Mouse (Mus musculus): ENCODE measurements around the gene Dek. TPM values are rescaled to one million over a fixed set of nuclear protein-coding genes. Genes with fewer than 3 reads are reported as not detected.

The Dek gene
- polyA plus RNA-seq, 1 experiment from 2014 or later = 118 TPM

DNA sequence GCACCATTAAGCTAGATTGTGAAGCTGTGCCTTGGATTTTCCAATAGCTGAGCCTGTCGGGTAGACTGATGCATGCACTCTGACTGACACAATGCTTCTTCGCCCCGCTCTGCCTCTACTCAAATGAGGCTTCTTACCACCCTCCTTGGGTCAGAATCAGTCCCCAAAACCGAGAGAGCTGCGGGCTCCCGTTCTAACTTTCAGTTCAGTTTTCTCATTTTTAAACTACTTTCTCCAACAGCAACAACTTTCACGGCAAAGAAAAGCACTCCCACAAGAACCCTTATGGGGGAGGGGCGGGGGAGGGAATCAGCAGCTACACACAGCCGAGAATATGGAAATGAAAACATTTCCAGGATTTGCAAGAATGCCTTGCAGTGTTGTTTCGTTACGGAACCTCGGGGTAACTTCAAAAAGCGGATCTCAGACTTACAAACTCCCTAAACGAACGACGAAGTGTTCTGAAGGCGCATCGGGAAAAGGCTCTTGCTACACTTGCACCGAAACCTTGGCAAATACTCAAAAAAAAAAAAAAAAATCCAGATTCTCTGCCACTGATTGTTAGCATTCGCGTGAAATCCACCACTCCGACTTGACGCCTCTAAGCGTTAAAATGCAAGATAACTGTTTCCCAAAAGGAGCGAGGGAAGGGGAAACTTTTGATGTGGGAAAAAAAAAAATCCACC is 1.0 kb downstream of the Dek start:
- peak overlapping the region; percentile 67 for H3K4me3 ChIP-seq
- H3K27ac ChIP-seq (replicated peaks) = peak overlapping the region; percentile 99
- H3K4me2 ChIP-seq = peak overlapping the region; percentile 83
- no peaks in the 10 kb centered on the region for H3K9me3 ChIP-seq
- peaks cover 13% of the 10 kb centered on the region for H3K36me3 ChIP-seq
- H3K9ac ChIP-seq = peak overlapping the region; percentile 93
- under 1% methylated on average over 25 of the region's 25 CpGs for WGBS
- no peak for ATAC-seq (ENCODE audit: low read depth)
- H3K27me3 ChIP-seq = no peaks in the 10 kb centered on the region
- H3K4me1 ChIP-seq (replicated peaks) = peaks cover 31% of the 10 kb centered on the region

GRCm38 (mm10) chr13:47104146-47104545 is 1.9 kb downstream of the Dek start:
- H3K4me3 ChIP-seq = peak overlapping the region; percentile 67
- peaks cover 18% of the 10 kb centered on the region for H3K36me3 ChIP-seq
- no peaks in the 10 kb centered on the region for H3K27me3 ChIP-seq
- no peaks in the 10 kb centered on the region for H3K9me3 ChIP-seq
- no peak overlapping the region for H3K27ac ChIP-seq (replicated peaks)
- peak overlapping the region; percentile 52 for H3K9ac ChIP-seq
- H3K4me2 ChIP-seq = peak overlapping the region; percentile 83
- 13% methylated on average over 2 of the region's 2 CpGs for WGBS
- H3K4me1 ChIP-seq (replicated peaks) = peaks cover 31% of the 10 kb centered on the region
- ATAC-seq (ENCODE audit: low read depth) = no peak

- Histone ChIP-seq H3K9ac (no peak overlapping the region), H3K27me3 (no peaks in the 10 kb centered on the region), H3K36me3 (peaks cover 43% of the 10 kb centered on the region), H3K4me3 (no peak overlapping the region), H3K4me2 (no peak overlapping the region), H3K9me3 (no peaks in the 10 kb centered on the region), H3K27ac (replicated peaks) (no peak overlapping the region), H3K4me1 (replicated peaks) (peaks cover 23% of the 10 kb centered on the region)
- WGBS = 87% methylated on average over 2 of the region's 2 CpGs
- no peak for ATAC-seq (ENCODE audit: low read depth)
These were observed 5.4 kb downstream of the Dek start for GRCm38 (mm10) chr13:47100587-47100986.

DNA sequence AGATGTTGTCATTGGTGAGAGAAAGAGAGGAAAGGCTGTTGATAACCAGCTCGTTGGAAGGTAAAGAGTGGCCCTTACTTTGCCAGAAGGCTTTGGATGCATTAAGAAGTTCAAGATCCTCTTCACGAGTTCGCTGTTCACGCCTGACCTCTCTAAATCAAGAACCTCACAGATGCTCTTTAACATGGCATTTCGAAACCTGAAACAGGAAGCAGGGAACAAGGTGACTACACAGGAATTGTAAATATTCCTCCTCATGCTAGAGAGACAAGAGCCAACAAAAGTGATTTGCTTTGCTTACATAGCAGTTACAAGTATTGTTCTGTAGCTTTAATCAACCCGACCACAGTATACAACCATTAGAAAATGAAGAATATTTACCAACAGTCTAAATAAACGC is 6.7 kb downstream of the Dek start:
- 81% methylated on average over 7 of the region's 7 CpGs for WGBS

GRCm38 (mm10) chr13:47096591-47096990 is 9.4 kb downstream of the Dek start:
- ATAC-seq (ENCODE audit: low read depth) = no peak
- H3K4me1 ChIP-seq (replicated peaks) = no peaks in the 10 kb centered on the region
- H3K9me3 ChIP-seq = no peaks in the 10 kb centered on the region
- 83% methylated on average over 2 of the region's 2 CpGs for WGBS
- H3K9ac ChIP-seq = no peak overlapping the region
- peaks cover 66% of the 10 kb centered on the region for H3K36me3 ChIP-seq
- H3K4me3 ChIP-seq = no peak overlapping the region
- H3K4me2 ChIP-seq = no peak overlapping the region
- no peaks in the 10 kb centered on the region for H3K27me3 ChIP-seq
- H3K27ac ChIP-seq (replicated peaks) = no peak overlapping the region

More for the DNA sequence above, 6.7 kb downstream of the Dek start:
- H3K27ac ChIP-seq (replicated peaks) = no peak overlapping the region
- H3K9me3 ChIP-seq = no peaks in the 10 kb centered on the region
- H3K4me3 ChIP-seq = no peak overlapping the region
- no peak for ATAC-seq (ENCODE audit: low read depth)
- no peak overlapping the region for H3K9ac ChIP-seq
- H3K4me1 ChIP-seq (replicated peaks) = peaks cover 15% of the 10 kb centered on the region
- H3K27me3 ChIP-seq = no peaks in the 10 kb centered on the region
- no peak overlapping the region for H3K4me2 ChIP-seq
- peaks cover 55% of the 10 kb centered on the region for H3K36me3 ChIP-seq

DNA sequence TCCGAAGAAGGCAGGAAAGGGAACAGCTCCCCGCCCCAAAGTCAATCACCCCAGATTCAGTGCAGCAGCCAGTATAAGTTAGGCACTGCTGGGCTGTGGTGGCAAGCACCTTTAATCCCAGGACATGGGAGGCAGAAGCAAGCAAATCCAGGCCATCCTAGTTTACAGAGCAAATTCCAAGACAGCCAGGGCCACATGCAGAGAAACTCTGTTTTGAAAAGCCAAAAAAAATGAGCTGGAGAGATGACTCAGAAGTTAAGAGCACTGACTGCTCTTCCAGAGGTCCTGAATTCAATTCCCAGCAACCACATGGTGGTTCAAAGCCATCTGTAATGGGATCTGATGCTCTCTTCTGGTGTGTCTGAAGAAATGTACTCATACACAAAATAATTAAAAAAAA is 12.2 kb downstream of the Dek start:
- Histone ChIP-seq H3K4me3 (no peak overlapping the region), H3K4me2 (no peak overlapping the region), H3K9me3 (no peaks in the 10 kb centered on the region), H3K36me3 (peaks cover 59% of the 10 kb centered on the region), H3K4me1 (replicated peaks) (no peaks in the 10 kb centered on the region), H3K9ac (no peak overlapping the region), H3K27ac (replicated peaks) (no peak overlapping the region), H3K27me3 (no peaks in the 10 kb centered on the region)
- ATAC-seq (ENCODE audit: low read depth) = no peak
- 90% methylated on average over 2 of the region's 2 CpGs for WGBS

DNA sequence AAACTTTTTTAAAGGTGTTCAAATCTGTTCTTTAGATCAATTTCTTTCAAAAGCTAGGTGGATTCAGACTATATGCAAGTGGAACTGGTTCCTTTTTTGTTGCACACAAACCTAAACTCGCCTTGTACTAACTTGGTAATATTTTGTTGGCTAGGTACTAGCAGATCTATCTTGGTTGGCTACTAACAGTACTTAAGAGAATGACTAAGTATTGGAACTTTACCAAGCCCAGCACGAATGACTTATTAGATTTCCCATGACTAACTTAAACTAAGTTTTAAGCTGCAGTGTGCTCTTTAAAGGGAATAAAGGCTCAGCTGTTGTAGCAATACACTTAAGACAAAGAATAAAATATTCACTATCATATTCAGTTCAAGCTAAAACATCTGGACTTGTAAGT is 16.7 kb downstream of the Dek start:
- no peak overlapping the region for H3K9ac ChIP-seq
- no peaks in the 10 kb centered on the region for H3K9me3 ChIP-seq
- ATAC-seq (ENCODE audit: low read depth) = no peak
- peaks cover 50% of the 10 kb centered on the region for H3K36me3 ChIP-seq
- H3K27me3 ChIP-seq = no peaks in the 10 kb centered on the region
- no peak overlapping the region for H3K27ac ChIP-seq (replicated peaks)
- no peak overlapping the region for H3K4me2 ChIP-seq
- H3K4me1 ChIP-seq (replicated peaks) = no peaks in the 10 kb centered on the region
- WGBS = 94% methylated on average over 2 of the region's 2 CpGs
- H3K4me3 ChIP-seq = no peak overlapping the region

- no peak overlapping the region for H3K4me3 ChIP-seq
- WGBS = 96% methylated on average over 1 of the region's 1 CpGs
- no peak overlapping the region for H3K27ac ChIP-seq (replicated peaks)
- H3K36me3 ChIP-seq = peaks cover 42% of the 10 kb centered on the region
- H3K4me1 ChIP-seq (replicated peaks) = no peaks in the 10 kb centered on the region
- no peaks in the 10 kb centered on the region for H3K27me3 ChIP-seq
- no peaks in the 10 kb centered on the region for H3K9me3 ChIP-seq
- ATAC-seq (ENCODE audit: low read depth) = no peak
- no peak overlapping the region for H3K9ac ChIP-seq
- H3K4me2 ChIP-seq = no peak overlapping the region
These were observed 17.6 kb downstream of the Dek start for GRCm38 (mm10) chr13:47088433-47088832.

GRCm38 (mm10) chr13:47080905-47081505 is 25.0 kb downstream of the Dek start:
- 95% methylated on average over 4 of the region's 4 CpGs for WGBS

DNA sequence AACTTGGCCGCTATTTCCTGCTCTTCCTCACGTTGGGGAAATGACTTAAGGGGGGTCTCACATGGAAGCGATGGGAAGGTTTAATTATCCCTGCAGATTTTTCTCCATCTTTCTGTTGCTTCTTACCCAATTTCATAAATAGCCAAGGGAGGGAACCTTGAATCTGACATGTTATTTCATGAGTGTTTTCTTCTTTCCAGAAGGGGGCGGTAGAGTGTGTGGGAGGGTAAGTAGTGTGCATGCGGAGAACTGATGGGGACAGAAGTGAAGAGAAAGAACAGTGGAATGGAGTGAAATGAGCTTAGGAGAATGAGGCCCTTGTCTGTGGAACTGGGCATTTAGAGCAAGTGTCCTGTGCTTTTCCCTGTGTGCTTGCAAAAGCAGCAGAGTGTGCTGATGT is 27.2 kb downstream of the Dek start:
- 70% methylated on average over 5 of the region's 5 CpGs for WGBS
- Histone ChIP-seq H3K36me3 (peaks cover 91% of the 10 kb centered on the region), H3K9ac (no peak overlapping the region)

More at GRCm38 (mm10) chr13:47080905-47081505, 25.0 kb downstream of the Dek start:
- Histone ChIP-seq H3K4me2 (no peak overlapping the region), H3K9ac (no peak overlapping the region), H3K36me3 (peaks cover 75% of the 10 kb centered on the region), H3K4me3 (no peak overlapping the region), H3K27me3 (no peaks in the 10 kb centered on the region), H3K4me1 (replicated peaks) (no peaks in the 10 kb centered on the region), H3K9me3 (no peaks in the 10 kb centered on the region), H3K27ac (replicated peaks) (no peak overlapping the region)
- ATAC-seq (ENCODE audit: low read depth) = no peak

DNA sequence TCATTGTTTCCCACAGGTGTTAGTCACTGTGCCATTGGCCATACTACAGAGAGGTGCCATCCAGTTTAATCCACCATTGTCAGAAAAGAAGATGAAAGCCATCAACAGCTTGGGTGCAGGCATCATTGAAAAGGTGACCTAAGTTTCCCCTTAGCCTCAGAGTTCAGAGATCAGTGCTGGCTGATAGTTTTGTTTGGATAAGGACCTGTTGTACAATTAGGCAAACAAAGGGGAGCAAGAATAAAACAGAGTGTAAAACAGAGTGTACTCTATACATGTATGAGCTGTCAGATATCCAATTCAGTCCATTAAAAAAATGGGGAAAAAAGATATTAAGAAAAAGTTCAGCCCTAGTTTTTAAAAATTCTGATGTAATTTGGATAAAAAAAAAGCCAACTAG is 28.6 kb downstream of the Dek start:
- no peak for ATAC-seq (ENCODE audit: low read depth)
- H3K9me3 ChIP-seq = no peaks in the 10 kb centered on the region
- no peaks in the 10 kb centered on the region for H3K4me1 ChIP-seq (replicated peaks)
- H3K9ac ChIP-seq = no peak overlapping the region
- no peaks in the 10 kb centered on the region for H3K27me3 ChIP-seq
- H3K27ac ChIP-seq (replicated peaks) = no peak overlapping the region
- H3K4me3 ChIP-seq = no peak overlapping the region
- H3K4me2 ChIP-seq = no peak overlapping the region
- H3K36me3 ChIP-seq = peaks cover 97% of the 10 kb centered on the region

More for the DNA sequence above, 27.2 kb downstream of the Dek start:
- no peak overlapping the region for H3K4me3 ChIP-seq
- ATAC-seq (ENCODE audit: low read depth) = no peak
- no peaks in the 10 kb centered on the region for H3K9me3 ChIP-seq
- H3K4me1 ChIP-seq (replicated peaks) = no peaks in the 10 kb centered on the region
- H3K27me3 ChIP-seq = no peaks in the 10 kb centered on the region
- H3K27ac ChIP-seq (replicated peaks) = no peak overlapping the region
- H3K4me2 ChIP-seq = no peak overlapping the region

GRCm38 (mm10) chr13:47076156-47076555 is 29.8 kb downstream of the Dek start:
- H3K4me1 ChIP-seq (replicated peaks) = no peaks in the 10 kb centered on the region
- peaks cover 96% of the 10 kb centered on the region for H3K36me3 ChIP-seq
- no peak overlapping the region for H3K27ac ChIP-seq (replicated peaks)
- no peak overlapping the region for H3K4me3 ChIP-seq
- H3K9ac ChIP-seq = no peak overlapping the region
- 84% methylated on average over 5 of the region's 5 CpGs for whole genome bisulfite sequencing
- no peak for ATAC-seq (ENCODE audit: low read depth)
- no peaks in the 10 kb centered on the region for H3K9me3 ChIP-seq
- no peak overlapping the region for H3K4me2 ChIP-seq
- H3K27me3 ChIP-seq = no peaks in the 10 kb centered on the region

- peaks cover 89% of the 10 kb centered on the region for H3K36me3 ChIP-seq
- ATAC-seq (ENCODE audit: low read depth) = no peak
- no peaks in the 10 kb centered on the region for H3K27me3 ChIP-seq
- no peaks in the 10 kb centered on the region for H3K9me3 ChIP-seq
- no peak overlapping the region for H3K4me2 ChIP-seq
- H3K9ac ChIP-seq = no peak overlapping the region
- H3K4me1 ChIP-seq (replicated peaks) = no peaks in the 10 kb centered on the region
- WGBS = 91% methylated on average over 5 of the region's 5 CpGs
- no peak overlapping the region for H3K4me3 ChIP-seq
- no peak overlapping the region for H3K27ac ChIP-seq (replicated peaks)
These were observed 33.5 kb downstream of the Dek start for GRCm38 (mm10) chr13:47072484-47072883.

Data from neural tube, embryonic 13.5 days (tissue).